Mouse (Mus musculus) urinary bladder, postnatal 25 days (tissue): ENCODE data around the gene Gm11009.
"Not testable (repeated sequence)": the region's sequence is repeated elsewhere in the genome, so short reads cannot be mapped to it uniquely, and the experiment has no call there.

Source experiments
- DNase-seq: peaks from one replicate; pipeline ENCODE4 v3.0.0; 2022; ENCODE audit warnings: low spot score

The Gm11009 gene

GRCm38 (mm10) chr2:176319394-176319793, at the start of gene Gm11009:
Gene Gm11009 (minus strand): TSS chr2:176319494.
- DNase-seq = not testable (repeated sequence)
